Mouse (Mus musculus): ENCODE results near the gene Dbh.

DNA sequence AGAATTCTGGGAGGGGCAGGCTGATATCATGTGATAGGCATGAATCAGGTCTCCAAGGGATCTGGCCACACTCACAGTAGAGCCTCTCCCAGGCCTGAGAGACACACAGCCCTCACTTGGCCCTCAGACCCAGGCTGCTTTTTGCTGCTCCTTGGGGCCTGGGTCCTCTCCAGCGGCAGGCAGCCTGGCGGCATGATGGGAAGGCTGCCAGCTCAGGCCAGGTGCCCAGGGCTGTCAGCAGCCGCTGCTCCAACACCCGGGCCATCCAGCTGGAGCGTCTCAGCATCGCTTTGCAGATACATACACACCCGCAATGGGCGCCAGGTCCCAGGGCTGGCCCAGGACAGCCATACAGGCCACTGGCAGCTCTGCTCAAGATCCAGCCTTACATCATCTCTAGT, 44.8 kb upstream of the Dbh start:
- TF ChIP-seq CTCF (IDR thresholded peaks at IDR 0.05; ENCODE audit: low read depth, low read length) (no peak), POLR2A (IDR thresholded peaks at IDR 0.05; ENCODE audit: borderline replicate concordance, low read depth, low read length) (no peak)
